Mouse (Mus musculus) gonadal fat pad, adult 2 months (tissue): ENCODE measurements around the gene Capg. TPM values are rescaled to one million over a fixed set of nuclear protein-coding genes. Genes with fewer than 3 reads are reported as not detected.

ENCODE experiments used
- DNase-seq: peaks from one replicate; pipeline ENCODE4 v3.0.0-alpha.2; 2012; ENCODE audit warnings: low read depth
- polyA plus RNA-seq: library from polyadenylated mRNA; depleted of rRNA; stranded (reverse); fragments of >200 nt; gene quantifications from 2 replicates; pipeline ENCODE4 v1.2.3, GENCODE M21; 2012; rRNA removed

Capg gene
- polyA plus RNA-seq, 1 experiment, result 138 TPM

- no peak for DNase-seq
These were observed 63.5 kb downstream of the Capg start for GRCm38 (mm10) chr6:72607676-72608075.

GRCm38 (mm10) chr6:72608662-72609184 lies 64.5 kb downstream of the Capg start:
- DNase-seq, result no peak

- DNase-seq, result no peak
These were observed 66.1 kb downstream of the Capg start for GRCm38 (mm10) chr6:72610261-72610660.

Other genes starting within 250 kb of the Capg start
- 0.19 and 0.27 TPM in 2 replicates for gene Sftpb, start 239.8 kb upstream of the Capg start, polyA plus RNA-seq
- gene Usp39, start 199.2 kb upstream of the Capg start, polyA plus RNA-seq, result 24.3 and 26.5 TPM in 2 replicates
- 16.9 and 20.3 TPM in 2 replicates for gene 0610030E20Rik, start 197.1 kb upstream of the Capg start, polyA plus RNA-seq
- 19.0 and 23.6 TPM in 2 replicates for gene Tmem150a, start 188.9 kb upstream of the Capg start, polyA plus RNA-seq
- gene Rnf181, start 177.4 kb upstream of the Capg start, polyA plus RNA-seq, result 142 and 189 TPM in 2 replicates
- gene Vamp5, start 163.9 kb upstream of the Capg start, polyA plus RNA-seq, result 14.8 and 17.5 TPM in 2 replicates
- gene Vamp8, start 153.7 kb upstream of the Capg start, polyA plus RNA-seq, result 159 and 190 TPM in 2 replicates
- gene Ggcx, start 130.1 kb upstream of the Capg start, polyA plus RNA-seq, result 26.9 and 27.5 TPM in 2 replicates
- gene Mat2a, start 104.8 kb upstream of the Capg start, polyA plus RNA-seq, result 177 and 192 TPM in 2 replicates
- 3.3 and 3.7 TPM in 2 replicates for gene Sh2d6, start 22.7 kb upstream of the Capg start, polyA plus RNA-seq
- gene Elmod3, start 54.0 kb downstream of the Capg start, polyA plus RNA-seq, result 29.9 and 32.8 TPM in 2 replicates
- gene Retsat, start 54.1 kb downstream of the Capg start, polyA plus RNA-seq, result 55.1 and 64.5 TPM in 2 replicates
- gene Tgoln1, start 72.6 kb downstream of the Capg start, polyA plus RNA-seq, result 66.5 and 75.6 TPM in 2 replicates
- 14.4 and 24.1 TPM in 2 replicates for gene Tcf7l1, start 244.9 kb downstream of the Capg start, polyA plus RNA-seq